8 mouse cellular contexts compared by ENCODE assay signal in genomic region chr5:139174556-139175547, GRCm38 (mm10). TPM values are rescaled to one million over a fixed set of nuclear protein-coding genes. Genes with fewer than 3 reads are reported as not detected.
A peak's percentile ranks its signal among the peaks of the same experiment; 100 is the strongest.
DNase-seq lines count a peak whose midpoint lies in the region; ATAC-seq and TF ChIP-seq lines count a peak whose summit lies in the region.

No protein-coding gene starts in this region.

- H3K4me1 ChIP-seq in heart, embryonic 11.5 days (ENCODE audit: control insufficient read depth, insufficient read depth, low read length): peaks cover 5% of the 10 kb centered on the region; the same call in 1 of the 2 replicates
- H3K4me1 ChIP-seq in heart, postnatal 0 days (ENCODE audit: control insufficient read depth, insufficient read depth): no peaks in the 10 kb centered on the region

- H3K27ac ChIP-seq in heart, embryonic 11.5 days (ENCODE audit: low read depth, low read length): no peak overlapping the region
- peak overlapping the region; percentile 4; the same call in 1 of the 2 replicates for H3K27ac ChIP-seq in heart, postnatal 0 days (ENCODE audit: low read depth)

- H3K4me2 ChIP-seq in heart, embryonic 11.5 days: no peak overlapping the region
- no peak overlapping the region for H3K4me2 ChIP-seq in heart, postnatal 0 days (ENCODE audit: low read depth, low read length)

- H3K27me3 ChIP-seq in heart, embryonic 11.5 days (ENCODE audit: control insufficient read depth, insufficient read depth, low read length): no peaks in the 10 kb centered on the region
- no peaks in the 10 kb centered on the region for H3K27me3 ChIP-seq in heart, postnatal 0 days (ENCODE audit: control insufficient read depth, insufficient read depth, low read length)

- no peaks in the 10 kb centered on the region for H3K9me3 ChIP-seq in heart, embryonic 11.5 days (replicated peaks; ENCODE audit: control insufficient read depth, low read length)
- H3K9me3 ChIP-seq in heart, postnatal 0 days (replicated peaks; ENCODE audit: control insufficient read depth, low read length): no peaks in the 10 kb centered on the region

- H3K9ac ChIP-seq in heart, embryonic 11.5 days (ENCODE audit: low read depth, low read length): no peak overlapping the region
- no peak overlapping the region for H3K9ac ChIP-seq in heart, postnatal 0 days (replicated peaks; ENCODE audit: low read depth, low read length)

- DNase-seq in heart, adult 18-20 months: peak; percentile 50 to 69
- peak; percentile 76 to 80 for DNase-seq in cerebellum, postnatal 10 days
- DNase-seq in heart, postnatal 0 days (ENCODE audit: low spot score): peak; percentile 38
- DNase-seq in kidney, postnatal 25 days: peak; percentile 63 to 75
- DNase-seq in naive thymus-derived CD4-positive, alpha-beta T cell, adult 2 months (ENCODE audit: low read depth): peak; percentile 72
- DNase-seq in frontal cortex, adult 2 months (ENCODE audit: extremely low spot score in 1 of 2, low spot score in 1 of 2): no peak
- DNase-seq in right cerebral cortex, postnatal 10 days (ENCODE audit: low spot score in 2 of 2): no peak

- WGBS in heart, embryonic 11.5 days (ENCODE audit: insufficient replicate concordance): 73% methylated on average over 7 of the region's 10 CpGs
- 46% methylated on average over 10 of the region's 10 CpGs for WGBS in heart, postnatal 0 days

- ATAC-seq in heart, embryonic 11.5 days (replicated peaks; ENCODE audit: insufficient number of reproducible peaks, low FRiP score, low TSS enrichment): no peak
- ATAC-seq in heart, postnatal 0 days (ENCODE audit: insufficient read depth, low read depth): peak; percentile 28

- H3K4me3 ChIP-seq in heart, embryonic 11.5 days (ENCODE audit: low read depth, low read length): no peak overlapping the region
- no peak overlapping the region for H3K4me3 ChIP-seq in heart, postnatal 0 days (ENCODE audit: low read depth, low read length)

- 0 out of 2 replicates have a peak, but pooled peaks have one; percentile 1 for TF ChIP-seq CTCF in heart, postnatal 0 days (IDR thresholded peaks at IDR 0.05; ENCODE audit: low read depth)

- peaks cover 19% of the 10 kb centered on the region; the same call in 1 of the 2 replicates for H3K36me3 ChIP-seq in heart, embryonic 11.5 days (ENCODE audit: control insufficient read depth, insufficient read depth, low read length)
- H3K36me3 ChIP-seq in heart, postnatal 0 days (replicated peaks; ENCODE audit: control insufficient read depth, insufficient read depth, low read length): peaks cover 54% of the 10 kb centered on the region

- TF ChIP-seq EP300 in heart, postnatal 0 days (IDR thresholded peaks at IDR 0.05; ENCODE audit: low read depth): no peak

RNA-seq across cellular contexts. Expression of gene Dnaaf5, which starts 24.8 kb away (rescaled TPM):
- total RNA-seq in heart, adult 18-20 months (2021): 10 to 100 TPM; 13.5 to 19.7 TPM
- polyA plus RNA-seq in heart, embryonic 11.5 days (2014; fragmentation: Nextera tagmentation; extraction: Ambion mirVana): 6.2 and 6.9 TPM in 2 replicates
- 23.0 and 38.1 TPM in 2 replicates for total RNA-seq in heart, postnatal 0 days (2014; rRNA removed; ENCODE audit: low replicate concordance)
- 2.3 and 2.8 TPM in 2 replicates for polyA plus RNA-seq in heart, postnatal 0 days (2015; fragmentation: Nextera tagmentation; extraction: Ambion mirVana)
- polyA plus RNA-seq in frontal cortex, adult 2 months (2012; rRNA removed): 7.0 and 7.2 TPM in 2 replicates

RNA-seq across cellular contexts. Expression of gene Prkar1b, which starts 25.1 kb away (rescaled TPM):
- 1 to 10 TPM; 1.5 to 2.0 TPM for total RNA-seq in heart, adult 18-20 months (2021)
- 5.3 and 8.4 TPM in 2 replicates for polyA plus RNA-seq in heart, embryonic 11.5 days (2014; fragmentation: Nextera tagmentation; extraction: Ambion mirVana)
- 2.3 TPM in 2 replicates for total RNA-seq in heart, postnatal 0 days (2014; rRNA removed; ENCODE audit: low replicate concordance)
- polyA plus RNA-seq in heart, postnatal 0 days (2015; fragmentation: Nextera tagmentation; extraction: Ambion mirVana): 3.9 and 4.4 TPM in 2 replicates
- 752 and 764 TPM in 2 replicates for polyA plus RNA-seq in frontal cortex, adult 2 months (2012; rRNA removed)

RNA-seq across cellular contexts. Expression of gene Sun1, which starts 25.6 kb away (rescaled TPM):
- 10 to 100 TPM; 48.3 to 56.7 TPM for total RNA-seq in heart, adult 18-20 months (2021)
- 33.4 and 40.9 TPM in 2 replicates for polyA plus RNA-seq in heart, embryonic 11.5 days (2014; fragmentation: Nextera tagmentation; extraction: Ambion mirVana)
- 46.5 and 71.5 TPM in 2 replicates for total RNA-seq in heart, postnatal 0 days (2014; rRNA removed; ENCODE audit: low replicate concordance)
- 22.4 and 22.6 TPM in 2 replicates for polyA plus RNA-seq in heart, postnatal 0 days (2015; fragmentation: Nextera tagmentation; extraction: Ambion mirVana)
- polyA plus RNA-seq in frontal cortex, adult 2 months (2012; rRNA removed): 102 and 115 TPM in 2 replicates

Comparison
In these comparisons a context has a peak if more than half of its experiments do, and no peak if none do; other contexts are left out.
1. DNase-seq: peak in heart, adult 18-20 months (2 of 2), cerebellum, postnatal 10 days (2 of 2), heart, postnatal 0 days (single experiment), kidney, postnatal 25 days (2 of 2) and naive thymus-derived CD4-positive, alpha-beta T cell, adult 2 months (single experiment); none in frontal cortex, adult 2 months (0 of 2) and right cerebral cortex, postnatal 10 days (0 of 2).
2. RNA of gene Prkar1b, which starts 25.1 kb away (polyA plus RNA-seq): 752 to 764 TPM in frontal cortex, adult 2 months; 5.3 to 8.4 TPM in heart, embryonic 11.5 days and 3.9 to 4.4 TPM in heart, postnatal 0 days; every median in the first group is over 10 times any median in the second.